Mouse (Mus musculus) embryonic facial prominence, embryonic 15.5 days (tissue): Measurements from ENCODE around the gene 4921517D22Rik. TPM values are rescaled to one million over a fixed set of nuclear protein-coding genes. Genes with fewer than 3 reads are reported as not detected.
"Not testable (repeated sequence)": the region's sequence is repeated elsewhere in the genome, so short reads cannot be mapped to it uniquely, and the experiment has no call there.

ENCODE experiments used
- ATAC-seq: fragments of 200-750 bp; cut with Nextera tagmentation; 2 replicates; pipeline ENCODE4 v1.8.0; 2017; ENCODE audit warnings: low read depth, moderate TSS enrichment; ENCODE audit not compliant: insufficient number of reproducible peaks, low FRiP score, low TSS enrichment
- H3K27ac ChIP-seq: fragments of 300-500 bp; sonication (generic); replicated peaks from 2 replicates; pipeline ENCODE4 v1.5.1; 2015; ENCODE audit warnings: mild to moderate bottlenecking, inconsistent platforms
- H3K27me3 ChIP-seq: fragments of 300-500 bp; sonication (generic); 2 replicates; pipeline ENCODE4 v1.6.1; 2015; ENCODE audit warnings: inconsistent platforms
- H3K36me3 ChIP-seq: fragments of 300-500 bp; sonication (generic); 2 replicates; pipeline ENCODE4 v1.6.1; 2015; ENCODE audit warnings: mild to moderate bottlenecking, inconsistent platforms
- H3K4me1 ChIP-seq: fragments of 300-500 bp; sonication (generic); 2 replicates; pipeline ENCODE4 v1.6.1; 2015; ENCODE audit warnings: inconsistent platforms
- H3K4me2 ChIP-seq: fragments of 300-500 bp; sonication (generic); replicated peaks from 2 replicates; pipeline ENCODE4 v1.6.1; 2015; ENCODE audit warnings: mild to moderate bottlenecking, inconsistent platforms
- H3K4me3 ChIP-seq: fragments of 300-500 bp; sonication (generic); replicated peaks from 2 replicates; pipeline ENCODE4 v1.5.1; 2015; ENCODE audit warnings: mild to moderate bottlenecking, inconsistent platforms
- H3K9ac ChIP-seq: fragments of 300-500 bp; sonication (generic); 2 replicates; pipeline ENCODE4 v1.6.1; 2015; ENCODE audit warnings: inconsistent platforms
- H3K9me3 ChIP-seq: fragments of 300-500 bp; sonication (generic); replicated peaks from 2 replicates; pipeline ENCODE4 v1.6.1; 2016; ENCODE audit warnings: inconsistent platforms
- WGBS: fragments of 180-500 bp; shearing (Covaris S2); methylation state at CpG from one replicate; pipeline ENCODE4 v1.1.7; 2015; 5-methylcytosine and 5-hydroxymethylcytosine counted together
- polyA plus RNA-seq: library from polyadenylated mRNA; unstranded; fragments of >200 nt; fragmentation: Nextera tagmentation; extraction: Ambion mirVana; gene quantifications from 2 replicates; pipeline ENCODE4 v1.2.1, GENCODE M21; 2015

4921517D22Rik gene
- polyA plus RNA-seq, result not detected in 2 replicates

GRCm38 (mm10) chr13:59694008-59694407 lies at the start of gene 4921517D22Rik:
4921517D22Rik (minus strand) TSS chr13:59694108.
- WGBS, result 82% methylated on average over 3 of the region's 3 CpGs
- ATAC-seq, result no peak
- Histone ChIP-seq H3K36me3 (no peaks in the 10 kb centered on the region), H3K9ac (no peak within 1 kb of the TSS), H3K4me1 (no peaks in the 10 kb centered on the region), H3K9me3 (no peaks in the 10 kb centered on the region), H3K4me3 (no peak within 1 kb of the TSS), H3K4me2 (no peak within 1 kb of the TSS), H3K27me3 (no peaks in the 10 kb centered on the region), H3K27ac (no peak within 1 kb of the TSS)

- H3K27me3 ChIP-seq, result no peaks in the 10 kb centered on the region
- H3K4me3 ChIP-seq, result no peak overlapping the region
- no peaks in the 10 kb centered on the region for H3K9me3 ChIP-seq
- 76% methylated on average over 10 of the region's 10 CpGs for WGBS
- no peak overlapping the region for H3K27ac ChIP-seq
- no peak for ATAC-seq
- H3K4me1 ChIP-seq, result no peaks in the 10 kb centered on the region
- H3K36me3 ChIP-seq, result no peaks in the 10 kb centered on the region
- H3K4me2 ChIP-seq, result no peak overlapping the region
- H3K9ac ChIP-seq, result no peak overlapping the region
Observed at GRCm38 (mm10) chr13:59741697-59742096, 47.8 kb upstream of the 4921517D22Rik start.

- H3K4me1 ChIP-seq, result no peaks in the 10 kb centered on the region
- WGBS, result 89% methylated on average over 11 of the region's 11 CpGs
- no peak for ATAC-seq
- H3K9me3 ChIP-seq, result no peaks in the 10 kb centered on the region
- H3K4me2 ChIP-seq, result no peak overlapping the region
- H3K4me3 ChIP-seq, result no peak overlapping the region
- H3K27me3 ChIP-seq, result no peaks in the 10 kb centered on the region
- no peaks in the 10 kb centered on the region for H3K36me3 ChIP-seq
- H3K9ac ChIP-seq, result no peak overlapping the region
- H3K27ac ChIP-seq, result no peak overlapping the region
Observed at GRCm38 (mm10) chr13:59741096-59741495, 47.2 kb upstream of the 4921517D22Rik start.

GRCm38 (mm10) chr13:59739397-59739796 lies 45.5 kb upstream of the 4921517D22Rik start:
- no peaks in the 10 kb centered on the region for H3K9me3 ChIP-seq
- no peaks in the 10 kb centered on the region for H3K4me1 ChIP-seq
- no peaks in the 10 kb centered on the region for H3K36me3 ChIP-seq
- H3K9ac ChIP-seq, result no peak overlapping the region
- no peak overlapping the region for H3K4me2 ChIP-seq
- H3K4me3 ChIP-seq, result no peak overlapping the region
- H3K27ac ChIP-seq, result no peak overlapping the region
- H3K27me3 ChIP-seq, result no peaks in the 10 kb centered on the region
- 91% methylated on average over 4 of the region's 4 CpGs for WGBS
- no peak for ATAC-seq

GRCm38 (mm10) chr13:59738455-59738854 lies 44.5 kb upstream of the 4921517D22Rik start:
- Histone ChIP-seq H3K4me2 (no peak overlapping the region), H3K9ac (no peak overlapping the region), H3K27ac (no peak overlapping the region), H3K9me3 (no peaks in the 10 kb centered on the region), H3K4me1 (no peaks in the 10 kb centered on the region), H3K36me3 (no peaks in the 10 kb centered on the region), H3K27me3 (no peaks in the 10 kb centered on the region), H3K4me3 (no peak overlapping the region)
- WGBS, result 80% methylated on average over 2 of the region's 2 CpGs
- no peak for ATAC-seq

- WGBS, result 25% methylated on average over 3 of the region's 3 CpGs
- no peaks in the 10 kb centered on the region for H3K36me3 ChIP-seq
- no peak for ATAC-seq
- H3K4me2 ChIP-seq, result no peak overlapping the region
- no peaks in the 10 kb centered on the region for H3K9me3 ChIP-seq
- no peaks in the 10 kb centered on the region for H3K27me3 ChIP-seq
- no peak overlapping the region for H3K4me3 ChIP-seq
- H3K27ac ChIP-seq, result no peak overlapping the region
- H3K4me1 ChIP-seq, result no peaks in the 10 kb centered on the region
- no peak overlapping the region for H3K9ac ChIP-seq
Observed at GRCm38 (mm10) chr13:59735190-59735589, 41.3 kb upstream of the 4921517D22Rik start.

- not testable (repeated sequence) for H3K4me2 ChIP-seq, H3K27ac ChIP-seq, ATAC-seq, H3K27me3 ChIP-seq, H3K9me3 ChIP-seq, H3K4me3 ChIP-seq, H3K4me1 ChIP-seq, H3K36me3 ChIP-seq, H3K9ac ChIP-seq
- WGBS, result 41% methylated on average over 6 of the region's 6 CpGs
Observed at GRCm38 (mm10) chr13:59734347-59734746, 40.4 kb upstream of the 4921517D22Rik start.

GRCm38 (mm10) chr13:59733936-59734335 lies 40.0 kb upstream of the 4921517D22Rik start:
- H3K27me3 ChIP-seq, result no peaks in the 10 kb centered on the region
- H3K4me2 ChIP-seq, result no peak overlapping the region
- no peak overlapping the region for H3K4me3 ChIP-seq
- no peak for ATAC-seq
- no peak overlapping the region for H3K27ac ChIP-seq
- WGBS, result 77% methylated on average over 4 of the region's 4 CpGs
- no peaks in the 10 kb centered on the region for H3K4me1 ChIP-seq
- no peaks in the 10 kb centered on the region for H3K36me3 ChIP-seq
- H3K9ac ChIP-seq, result no peak overlapping the region
- H3K9me3 ChIP-seq, result no peaks in the 10 kb centered on the region

- 43% methylated on average over 7 of the region's 7 CpGs for WGBS
- Histone ChIP-seq H3K9ac (no peak within 1 kb of the TSS), H3K4me2 (no peak within 1 kb of the TSS)
Observed at GRCm38 (mm10) chr13:59731652-59732051, 37.7 kb upstream of the 4921517D22Rik start, which contains the start of gene Spata31d1d. Spata31d1d (minus strand) TSS chr13:59731752.

GRCm38 (mm10) chr13:59728378-59729093 lies 34.6 kb upstream of the 4921517D22Rik start:
- no peak overlapping the region for H3K9ac ChIP-seq
- H3K27ac ChIP-seq, result no peak overlapping the region
- no peaks in the 10 kb centered on the region for H3K36me3 ChIP-seq
- no peak overlapping the region for H3K4me3 ChIP-seq
- H3K4me1 ChIP-seq, result 0 out of 2 replicates have a peak, but pooled peaks cover 3% of the 10 kb centered on the region
- peak; percentile 70 for ATAC-seq
- WGBS, result 26% methylated on average over 7 of the region's 7 CpGs
- no peaks in the 10 kb centered on the region for H3K27me3 ChIP-seq
- no peaks in the 10 kb centered on the region for H3K9me3 ChIP-seq
- no peak overlapping the region for H3K4me2 ChIP-seq

More at GRCm38 (mm10) chr13:59731652-59732051, 37.7 kb upstream of the 4921517D22Rik start, which contains the start of gene Spata31d1d:
- H3K4me1 ChIP-seq, result 0 out of 2 replicates have a peak, but pooled peaks cover 3% of the 10 kb centered on the region
- H3K27ac ChIP-seq, result no peak within 1 kb of the TSS
- ATAC-seq, result no peak
- H3K4me3 ChIP-seq, result no peak within 1 kb of the TSS
- H3K36me3 ChIP-seq, result no peaks in the 10 kb centered on the region
- H3K27me3 ChIP-seq, result no peaks in the 10 kb centered on the region
- H3K9me3 ChIP-seq, result no peaks in the 10 kb centered on the region

- 34% methylated on average over 29 of the region's 29 CpGs for WGBS
- Histone ChIP-seq H3K4me1 (0 out of 2 replicates have a peak, but pooled peaks cover 3% of the 10 kb centered on the region), H3K4me3 (0 out of 2 replicates have a peak overlapping the region, but pooled peaks have one; percentile 2), H3K27me3 (no peaks in the 10 kb centered on the region), H3K27ac (no peak overlapping the region), H3K9ac (no peak overlapping the region), H3K9me3 (no peaks in the 10 kb centered on the region), H3K4me2 (peak overlapping the region; percentile 34), H3K36me3 (no peaks in the 10 kb centered on the region)
- ATAC-seq, result no peak
Observed at GRCm38 (mm10) chr13:59726139-59726867, 32.4 kb upstream of the 4921517D22Rik start.
